Mouse (Mus musculus) stomach, postnatal 0 days (tissue): ENCODE data around the gene Sytl2.

Experiments
- CTCF ChIP-seq: IDR thresholded peaks from 2 replicates; pipeline ENCODE4 v1.5.1; 2016; ENCODE audit warnings: antibody characterized with exemption, low read depth, mild to moderate bottlenecking, moderate library complexity
- EP300 ChIP-seq: optimal IDR thresholded peaks from 2 replicates; pipeline ENCODE3; 2016; ENCODE audit warnings: antibody characterized with exemption

GRCm38 (mm10) chr7:90280274-90280875 is 21.7 kb upstream of the Sytl2 start:
- TF ChIP-seq CTCF (peak; percentile 73), EP300 (no peak)
